Mouse (Mus musculus) MEL (cell line): ENCODE data around the gene Cdkal1. TPM values are rescaled to one million over a fixed set of nuclear protein-coding genes. Genes with fewer than 3 reads are reported as not detected.

Experiments used
- DNase-seq: peaks from one replicate; pipeline ENCODE4 v3.0.0; 2011; ENCODE audit warnings: low read depth, low spot score
- H3K27ac ChIP-seq: 2 replicates; pipeline ENCODE4 v1.5.1; 2012; ENCODE audit warnings: low read depth, mild to moderate bottlenecking, control low read depth, low read length, moderate library complexity; ENCODE audit not compliant: control insufficient read depth
- H3K27me3 ChIP-seq, 2 experiments: fragments of 150-350 bp in 1 of 2; sonication (generic) in 1 of 2; 2 replicates each; pipeline ENCODE4 v1.6.1; 2012; ENCODE audit warnings: low read length in 2 of 2, mild to moderate bottlenecking in 2 of 2, improper control_type of control experiment in 1 of 2, moderate library complexity in 1 of 2; ENCODE audit not compliant: insufficient read depth in 2 of 2, control insufficient read depth in 1 of 2
- H3K36me3 ChIP-seq, 2 experiments: 2 replicates each; pipeline ENCODE4 v1.6.1; 2012 to 2014; ENCODE audit warnings: low read length in 2 of 2, improper control_type of control experiment in 1 of 2, inconsistent platforms in 1 of 2, mild to moderate bottlenecking in 1 of 2; ENCODE audit not compliant: insufficient read depth in 2 of 2, control insufficient read depth in 1 of 2
- H3K4me1 ChIP-seq, 2 experiments: fragments of 150-350 bp in 1 of 2; sonication (generic) in 1 of 2; 2 replicates each; pipeline ENCODE4 v1.6.1; 2012; ENCODE audit warnings: low read length in 2 of 2, improper control_type of control experiment in 1 of 2, mild to moderate bottlenecking in 1 of 2; ENCODE audit not compliant: insufficient read depth in 2 of 2, control insufficient read depth in 1 of 2
- H3K4me3 ChIP-seq, 2 experiments: fragments of 150-350 bp in 1 of 2; sonication (generic) in 1 of 2; 2 replicates each; pipeline ENCODE4 v1.5.1; 2012; ENCODE audit warnings: low read depth in 2 of 2, low read length in 2 of 2, mild to moderate bottlenecking in 2 of 2, moderate library complexity in 2 of 2, control low read depth in 1 of 2, improper control_type of control experiment in 1 of 2; ENCODE audit not compliant: control insufficient read depth in 1 of 2, insufficient read depth in 1 of 2
- H3K79me2 ChIP-seq: 2 replicates; pipeline ENCODE4 v1.6.1; 2012; ENCODE audit warnings: mild to moderate bottlenecking, low read length, moderate library complexity; ENCODE audit not compliant: control insufficient read depth, poor library complexity, insufficient read depth
- H3K9ac ChIP-seq: 2 replicates; pipeline ENCODE4 v1.6.1; 2012; ENCODE audit warnings: low read depth, mild to moderate bottlenecking, control low read depth, low read length, moderate library complexity; ENCODE audit not compliant: control insufficient read depth, poor library complexity, severe bottlenecking
- H3K9me3 ChIP-seq: fragments of 150-350 bp; sonication (generic); replicated peaks from 2 replicates; pipeline ENCODE4 v1.6.1; 2012; ENCODE audit warnings: mild to moderate bottlenecking, low read length, improper control_type of control experiment, moderate library complexity; ENCODE audit not compliant: insufficient read depth
- CTCF ChIP-seq, 3 experiments: IDR thresholded peaks in 2 of 3; conservative IDR thresholded peaks in 1 of 3; 2 replicates each; pipeline ENCODE4 v1.5.1; 2011 to 2012; ENCODE audit warnings: low read length in 3 of 3, low read depth in 2 of 3, mild to moderate bottlenecking in 2 of 3, improper control_type of control experiment in 1 of 3, inconsistent platforms in 1 of 3, mixed read lengths in 1 of 3, moderate library complexity in 1 of 3; ENCODE audit not compliant: control insufficient read depth in 1 of 3, insufficient read depth in 1 of 3, poor library complexity in 1 of 3, severe bottlenecking in 1 of 3
- ELF1 ChIP-seq: IDR thresholded peaks from 2 replicates; pipeline ENCODE4 v1.6.1; 2014; ENCODE audit warnings: low read depth, mild to moderate bottlenecking, inconsistent platforms, low read length, improper control_type of control experiment, moderate library complexity
- EP300 ChIP-seq, 2 experiments: IDR thresholded peaks; 2 replicates each; pipeline ENCODE4 v1.6.1; 2011; ENCODE audit warnings: improper control_type of control experiment in 2 of 2, low read length in 2 of 2, low read depth in 1 of 2, mild to moderate bottlenecking in 1 of 2
- ETS1 ChIP-seq: IDR thresholded peaks from 2 replicates; pipeline ENCODE4 v1.6.1; 2012; ENCODE audit warnings: low read depth, mild to moderate bottlenecking, inconsistent platforms, low read length, improper control_type of control experiment, moderate library complexity
- GATA1 ChIP-seq: IDR thresholded peaks from 2 replicates; pipeline ENCODE4 v1.6.1; 2011; ENCODE audit warnings: low read depth, low read length, improper control_type of control experiment
- JUND ChIP-seq: IDR thresholded peaks from 2 replicates; pipeline ENCODE4 v1.6.1; 2011; ENCODE audit warnings: low read depth, mild to moderate bottlenecking, improper control_type of control experiment, low read length
- KAT2A ChIP-seq: conservative IDR thresholded peaks from 2 replicates; pipeline ENCODE4 v1.6.1; 2012; ENCODE audit warnings: low read depth, low read length, improper control_type of control experiment, inconsistent platforms
- MAX ChIP-seq: IDR thresholded peaks from 2 replicates; pipeline ENCODE4 v1.6.1; 2011; ENCODE audit warnings: low read length, improper control_type of control experiment
- POLR2AphosphoS5 ChIP-seq: IDR thresholded peaks from 2 replicates; pipeline ENCODE4 v1.6.1; 2012; ENCODE audit warnings: low read depth, borderline replicate concordance, mild to moderate bottlenecking, inconsistent platforms, low read length, moderate library complexity, mixed read lengths
- SIN3A ChIP-seq: IDR thresholded peaks from 2 replicates; pipeline ENCODE4 v1.6.1; 2012; ENCODE audit warnings: low read length, improper control_type of control experiment, inconsistent platforms
- SMC3 ChIP-seq: IDR thresholded peaks from 2 replicates; pipeline ENCODE4 v1.6.1; 2011; ENCODE audit warnings: low read depth, low read length, improper control_type of control experiment
- TCF12 ChIP-seq: IDR thresholded peaks from 2 replicates; pipeline ENCODE4 v1.6.1; 2014; ENCODE audit warnings: low read depth, mild to moderate bottlenecking, inconsistent platforms, low read length, improper control_type of control experiment, moderate library complexity
- ZC3H11A ChIP-seq: IDR thresholded peaks from 2 replicates; pipeline ENCODE4 v1.6.1; 2012; ENCODE audit warnings: low read depth, mild to moderate bottlenecking, inconsistent platforms, low read length, improper control_type of control experiment
- ZKSCAN1 ChIP-seq: IDR thresholded peaks from 2 replicates; pipeline ENCODE4 v1.6.1; 2012; ENCODE audit warnings: low read depth, mild to moderate bottlenecking, inconsistent platforms, low read length, improper control_type of control experiment, moderate library complexity
- polyA plus RNA-seq, 2 experiments: library from polyadenylated mRNA; stranded (reverse) in 1 of 2; unstranded in 1 of 2; fragments of >175 nt in 1 of 2; fragments of >200 nt in 1 of 2; gene quantifications; 2 replicates each; pipeline versions ENCODE4 v1.2.1 to v1.2.4; 2012; ENCODE audit warnings: low replicate concordance in 2 of 2, low read depth in 1 of 2; ENCODE audit not compliant: insufficient read length in 2 of 2, insufficient read depth in 1 of 2, missing spikeins in 1 of 2
- total RNA-seq: library from RNA; depleted of rRNA; stranded (reverse); fragments of 300-350 nt; gene quantifications from 2 replicates; pipeline ENCODE4 v1.2.3, GENCODE M21; 2012

The Cdkal1 gene
- total and polyA plus RNA-seq, 3 experiments = 10.6 to 11.0 TPM; not detected in 1

DNA sequence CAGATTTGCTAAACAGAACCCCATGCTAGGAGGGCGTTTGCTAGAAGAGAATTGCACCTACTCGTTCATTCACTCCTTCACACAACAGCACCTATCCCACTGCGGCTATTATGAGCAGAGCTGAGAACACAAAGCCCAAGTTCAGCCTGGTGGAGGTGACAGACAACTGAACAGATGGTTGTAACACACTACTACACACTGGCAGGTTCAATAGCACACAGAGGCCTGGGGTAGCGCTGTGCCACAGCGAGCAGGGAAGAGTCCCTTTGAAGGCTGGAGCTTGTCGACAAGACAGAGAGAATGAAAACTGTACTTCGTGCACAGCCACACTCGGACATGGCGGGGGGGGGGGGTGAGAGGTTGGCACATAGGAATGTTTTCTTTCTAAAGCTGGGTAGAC lies 31.6 kb downstream of the Cdkal1 start (continued):
- TF ChIP-seq POLR2AphosphoS5 (no peak), SIN3A (no peak), ZC3H11A (no peak)

DNA sequence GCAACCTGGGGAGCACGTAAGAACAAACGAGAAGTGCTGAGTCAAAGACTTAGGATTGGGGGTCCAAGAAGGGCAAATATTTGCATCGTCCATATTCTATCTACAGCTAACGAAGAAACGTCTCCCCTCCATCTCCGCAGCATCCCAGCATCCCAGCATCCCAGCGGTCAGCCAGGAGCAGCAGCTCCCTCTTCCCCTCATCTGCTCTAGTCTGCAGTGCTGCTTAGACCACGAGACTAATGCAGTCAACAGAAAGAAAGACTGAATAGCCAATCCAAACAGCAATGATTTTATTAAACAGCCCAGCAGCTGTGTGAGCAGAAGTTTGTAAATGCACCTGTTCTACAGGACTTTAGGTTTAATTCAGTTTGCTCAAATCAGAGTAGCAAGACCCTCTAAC lies 32.0 kb downstream of the Cdkal1 start:
- TF ChIP-seq GATA1 = no peak
- no peak for TF ChIP-seq MAX
- no peak for TF ChIP-seq ETS1
- no peak for TF ChIP-seq TCF12
- TF ChIP-seq EP300 (IDR thresholded peaks at IDR 0.05; ENCODE audit: low read depth in 1 of 2, low read length in 2 of 2) = no peak
- no peak for TF ChIP-seq JUND
- H3K4me1 ChIP-seq = peaks cover 0 to 8% of the 10 kb centered on the region in 2 experiments; a peak in 2 of 4 replicates
- no peaks in the 10 kb centered on the region for H3K27me3 ChIP-seq
- DNase-seq = no peak
- peaks cover 1% of the 10 kb centered on the region for H3K79me2 ChIP-seq
- H3K36me3 ChIP-seq = peaks cover 0 to 13% of the 10 kb centered on the region in 2 experiments; a peak in 2 of 4 replicates
- no peak overlapping the region for H3K4me3 ChIP-seq
- H3K9me3 ChIP-seq = no peaks in the 10 kb centered on the region
- H3K9ac ChIP-seq = no peak overlapping the region
- H3K27ac ChIP-seq = no peak overlapping the region

DNA sequence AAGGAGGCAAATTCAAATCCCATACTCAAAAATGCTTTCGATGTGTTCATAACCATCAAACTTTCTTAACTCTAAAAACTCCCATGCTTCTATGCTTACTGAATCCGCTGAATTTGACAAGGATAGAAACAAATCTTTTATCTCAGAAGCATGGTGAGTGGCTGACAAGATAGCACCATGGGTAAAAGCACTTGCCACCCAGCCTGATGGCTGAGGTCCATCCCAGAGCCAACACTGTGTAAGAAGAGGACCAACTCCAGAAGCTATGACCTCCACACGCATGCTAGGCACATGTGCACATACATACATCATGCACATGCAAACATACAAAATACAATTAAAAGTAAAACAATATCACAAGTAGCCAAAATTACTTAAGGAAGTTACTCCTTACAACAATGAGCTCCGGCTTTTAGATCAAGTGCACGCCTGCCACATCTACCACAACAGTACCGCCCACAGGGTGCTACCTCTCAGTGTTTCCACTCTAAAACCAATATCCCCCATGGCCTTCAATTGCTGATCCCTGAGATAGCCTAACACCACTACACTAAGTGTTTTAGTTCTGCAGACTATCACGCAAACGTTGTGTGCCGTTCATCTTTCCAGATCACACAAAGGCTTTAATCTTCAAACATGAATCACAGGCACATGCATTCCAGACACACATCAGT lies 35.4 kb downstream of the Cdkal1 start:
- TF ChIP-seq SMC3 = no peak
- TF ChIP-seq ZKSCAN1 = no peak
- TF ChIP-seq ETS1 = no peak
- TF ChIP-seq POLR2AphosphoS5 = no peak
- H3K36me3 ChIP-seq = no peaks in the 10 kb centered on the region
- no peak overlapping the region for H3K9ac ChIP-seq
- H3K79me2 ChIP-seq = peaks cover 1% of the 10 kb centered on the region
- H3K9me3 ChIP-seq = no peaks in the 10 kb centered on the region
- no peak overlapping the region for H3K4me3 ChIP-seq
- no peaks in the 10 kb centered on the region for H3K4me1 ChIP-seq
- no peaks in the 10 kb centered on the region for H3K27me3 ChIP-seq
- DNase-seq = no peak
- no peak overlapping the region for H3K27ac ChIP-seq

DNA sequence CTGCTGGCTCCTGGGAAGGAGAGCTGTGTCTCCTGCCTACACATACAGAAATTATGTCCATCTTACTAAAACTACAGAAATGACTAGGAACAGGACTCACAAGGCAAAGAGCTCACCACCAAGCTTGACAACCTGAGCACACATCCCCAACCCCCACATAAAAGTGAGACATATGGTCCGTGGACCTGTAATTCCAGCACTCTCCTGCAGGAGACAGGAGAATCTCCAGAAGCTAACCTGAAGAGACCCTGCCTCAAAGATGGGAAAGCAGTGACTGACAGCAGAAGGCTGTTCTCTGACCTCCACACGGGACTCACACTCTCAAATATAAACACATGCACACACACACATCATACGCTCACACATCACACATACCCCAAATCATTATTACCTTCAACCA lies 36.3 kb downstream of the Cdkal1 start:
- H3K79me2 ChIP-seq = peaks cover 1% of the 10 kb centered on the region
- no peaks in the 10 kb centered on the region for H3K36me3 ChIP-seq
- H3K4me1 ChIP-seq = no peaks in the 10 kb centered on the region
- H3K9ac ChIP-seq = no peak overlapping the region
- no peak overlapping the region for H3K27ac ChIP-seq
- H3K27me3 ChIP-seq = no peaks in the 10 kb centered on the region
- TF ChIP-seq ELF1 = no peak
- peak in 2 of 3 experiments; percentile 14 to 49; a peak in 3 of 6 replicates for TF ChIP-seq CTCF (IDR thresholded peaks at IDR 0.05 in 2 of 3, conservative IDR thresholded peaks at IDR 0.05 in 1 of 3; ENCODE audit: control insufficient read depth in 1 of 3, insufficient read depth in 1 of 3, low read depth in 2 of 3, low read length in 3 of 3, poor library complexity in 1 of 3, severe bottlenecking in 1 of 3)
- TF ChIP-seq ZC3H11A = no peak
- no peak for TF ChIP-seq TCF12
- TF ChIP-seq KAT2A = no peak
- DNase-seq = no peak
- H3K4me3 ChIP-seq = no peak overlapping the region
- no peaks in the 10 kb centered on the region for H3K9me3 ChIP-seq
